Mouse (Mus musculus) CD4-positive, CD25-positive, alpha-beta regulatory T cell, adult 4 months (primary cell): Measurements from ENCODE around the gene Zbtb2. TPM values are rescaled to one million over a fixed set of nuclear protein-coding genes. Genes with fewer than 3 reads are reported as not detected.
A peak's percentile ranks its signal among the peaks of the same experiment; 100 is the strongest.

Experiments used
- ATAC-seq: one replicate; pipeline ENCODE4 v1.8.0; 2017
- polyA plus RNA-seq, 2 experiments: library from polyadenylated mRNA; unstranded; fragments of 100-300 nt; shearing (Covaris generic); gene quantifications; one replicate each; pipeline ENCODE4 v1.2.1; 2017

Gene Zbtb2
- polyA plus RNA-seq, 2 experiments from 2014 or later, result 10.2 to 10.5 TPM

- ATAC-seq, result no peak
These were observed 3.7 kb downstream of the Zbtb2 start for GRCm38 (mm10) chr10:4384244-4384643.

DNA sequence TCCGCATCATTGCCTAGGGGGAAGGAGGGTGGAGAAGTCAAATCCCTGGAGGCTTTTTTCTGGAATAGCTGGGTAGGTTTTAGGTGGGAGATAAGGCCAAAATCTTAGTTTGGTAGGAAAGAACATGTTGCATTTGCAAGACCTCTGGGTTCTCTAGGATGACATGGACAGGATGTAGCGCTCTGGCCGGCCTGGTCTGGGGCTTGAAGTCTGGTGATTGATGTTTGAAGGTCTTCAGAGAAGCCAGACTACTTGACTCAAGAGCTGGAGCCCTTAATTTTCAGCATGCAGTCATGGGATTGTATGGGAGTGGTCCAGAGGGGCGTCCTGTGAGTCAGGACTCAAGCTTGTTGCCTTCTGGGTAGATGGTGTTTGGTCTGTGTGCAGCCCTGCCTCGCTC is 7.2 kb downstream of the Zbtb2 start:
- no peak for ATAC-seq

GRCm38 (mm10) chr10:4376931-4377330 is 11.0 kb downstream of the Zbtb2 start:
- ATAC-seq, result no peak

- ATAC-seq, result no peak
These were observed 11.4 kb downstream of the Zbtb2 start for GRCm38 (mm10) chr10:4376461-4376860.

GRCm38 (mm10) chr10:4375267-4375666 is 12.6 kb downstream of the Zbtb2 start:
- ATAC-seq, result no peak

GRCm38 (mm10) chr10:4374734-4375133 is 13.2 kb downstream of the Zbtb2 start:
- no peak for ATAC-seq

GRCm38 (mm10) chr10:4374239-4374638 is 13.7 kb downstream of the Zbtb2 start:
- ATAC-seq, result no peak

DNA sequence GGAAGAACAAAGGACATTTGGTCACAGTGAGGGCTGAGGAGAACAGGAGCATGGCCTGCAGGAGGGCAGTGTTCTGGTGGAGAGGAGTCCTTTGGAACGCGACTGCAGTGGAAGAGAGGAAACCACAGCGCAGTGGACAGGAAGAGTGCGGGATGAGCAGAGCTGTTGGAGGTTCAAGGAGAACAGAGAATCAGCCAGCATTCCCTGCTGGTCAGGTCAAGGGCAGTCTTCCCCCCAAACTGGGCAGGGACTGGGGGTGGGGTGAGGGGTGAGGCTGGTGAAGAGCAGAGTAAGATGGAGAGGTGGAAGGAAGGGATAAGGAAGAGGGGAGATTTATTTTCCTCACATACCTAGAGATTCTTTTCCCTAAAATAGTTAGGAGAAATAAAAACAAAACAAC is 14.3 kb downstream of the Zbtb2 start:
- ATAC-seq, result no peak

GRCm38 (mm10) chr10:4372011-4372410 is 15.9 kb downstream of the Zbtb2 start:
- ATAC-seq, result peak; percentile 94

GRCm38 (mm10) chr10:4370105-4370504 is 17.8 kb downstream of the Zbtb2 start:
- ATAC-seq, result no peak

- no peak for ATAC-seq
These were observed 23.3 kb downstream of the Zbtb2 start for GRCm38 (mm10) chr10:4364618-4365017.

- ATAC-seq, result peak; percentile 51
These were observed 30.5 kb downstream of the Zbtb2 start for GRCm38 (mm10) chr10:4357435-4357834.

GRCm38 (mm10) chr10:4356640-4357039 is 31.3 kb downstream of the Zbtb2 start:
- ATAC-seq, result peak; percentile 12

DNA sequence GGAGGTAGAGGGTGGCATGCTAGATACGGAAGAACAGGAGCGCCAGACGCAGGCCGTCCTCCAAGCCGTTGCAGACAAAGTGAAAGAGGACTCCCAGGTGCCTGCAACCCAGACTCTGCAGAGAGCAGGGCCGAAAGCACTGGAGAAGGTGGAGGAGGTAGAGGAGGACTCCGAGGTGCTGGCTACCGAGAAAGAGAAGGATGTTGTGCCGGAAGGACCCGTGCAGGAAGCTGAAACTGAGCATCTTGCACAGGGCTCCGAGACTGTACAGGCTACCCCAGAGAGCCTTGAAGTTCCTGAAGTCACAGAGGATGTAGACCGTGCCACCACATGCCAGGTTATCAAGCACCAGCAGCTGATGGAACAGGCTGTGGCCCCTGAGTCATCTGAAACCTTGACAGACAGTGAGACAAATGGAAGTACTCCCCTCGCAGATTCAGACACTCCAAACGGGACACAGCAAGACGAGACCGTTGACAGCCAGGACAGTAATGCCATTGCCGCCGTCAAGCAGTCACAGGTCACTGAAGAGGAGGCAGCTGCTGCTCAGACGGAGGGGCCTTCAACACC is 31.9 kb downstream of the Zbtb2 start:
- ATAC-seq, result peak; percentile 82

- no peak for ATAC-seq
These were observed 33.3 kb downstream of the Zbtb2 start for GRCm38 (mm10) chr10:4354371-4355260.

- no peak for ATAC-seq
These were observed 40.3 kb downstream of the Zbtb2 start for GRCm38 (mm10) chr10:4347591-4347990.

DNA sequence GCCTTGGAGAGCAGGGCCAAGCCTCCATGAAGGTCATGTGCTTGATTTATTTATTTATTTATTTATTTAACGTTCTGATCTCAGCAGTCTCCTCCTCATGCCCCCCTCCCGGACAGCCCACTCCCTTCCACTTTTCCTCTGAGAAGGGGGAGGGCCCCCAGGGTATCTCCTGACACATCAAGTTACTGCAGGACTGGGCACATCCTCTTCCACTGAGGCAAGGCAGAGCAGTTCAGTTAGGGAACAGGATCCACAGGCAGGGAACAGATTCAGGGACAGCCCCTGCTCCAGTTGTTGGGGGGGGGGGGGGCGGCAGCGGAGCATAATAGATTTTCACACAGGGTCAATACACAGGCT is 40.8 kb downstream of the Zbtb2 start:
- ATAC-seq, result no peak

- ATAC-seq, result peak; percentile 98
These were observed 41.3 kb downstream of the Zbtb2 start for GRCm38 (mm10) chr10:4346489-4347135.

DNA sequence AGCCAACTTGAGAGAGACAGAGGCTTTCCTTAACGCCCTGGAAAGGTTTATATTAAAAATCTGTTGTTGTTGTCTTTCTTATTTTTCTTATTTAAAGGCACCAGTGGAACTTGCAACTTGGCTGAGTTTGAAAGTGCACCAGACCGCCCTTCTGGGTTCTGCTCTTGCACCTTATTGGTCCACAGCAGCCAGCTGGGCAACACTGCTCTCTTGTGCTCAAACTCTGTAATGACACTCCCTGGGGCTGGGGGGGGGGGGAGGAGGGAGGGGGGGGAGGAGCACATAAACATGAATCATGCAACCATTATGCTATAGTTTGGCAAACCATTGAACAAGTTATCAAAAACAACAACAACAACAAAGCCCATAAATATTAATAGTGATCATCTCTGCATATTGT is 46.5 kb downstream of the Zbtb2 start:
- peak; percentile 98 for ATAC-seq

GRCm38 (mm10) chr10:4338863-4339461 is 48.9 kb downstream of the Zbtb2 start:
- ATAC-seq, result no peak

DNA sequence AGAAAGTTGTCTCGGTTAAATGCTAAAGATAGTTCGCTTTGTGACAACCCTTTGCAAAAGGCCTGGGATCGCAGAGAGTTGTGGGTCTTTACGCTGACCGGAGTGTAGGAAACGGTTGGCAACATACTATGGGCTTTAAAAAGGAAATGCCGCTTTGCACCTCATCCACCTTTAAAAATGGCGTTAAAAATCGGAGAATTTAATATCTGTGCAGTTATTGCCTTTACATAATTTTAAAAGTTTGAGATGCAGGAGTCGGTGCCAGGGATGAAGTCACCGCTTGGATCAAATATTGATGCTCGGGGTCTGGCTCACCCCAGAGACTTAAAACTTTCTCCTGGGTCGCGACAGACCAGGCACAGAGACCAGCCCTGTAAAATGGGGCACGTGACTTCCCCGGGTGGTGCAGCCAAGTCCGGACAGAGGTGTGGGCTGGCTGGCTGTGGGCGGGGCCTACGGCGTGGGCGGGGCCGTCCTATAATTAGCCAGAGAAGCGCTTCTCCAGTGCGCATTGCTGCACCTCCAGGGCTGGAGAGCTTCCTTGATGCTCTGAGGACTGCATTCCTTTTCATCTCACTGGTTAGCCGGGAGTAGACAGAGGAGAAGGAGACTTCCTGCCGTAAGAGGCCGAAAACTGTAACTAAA is 53.7 kb downstream of the Zbtb2 start:
- peak; percentile 78 for ATAC-seq

GRCm38 (mm10) chr10:4333319-4333718 is 54.6 kb downstream of the Zbtb2 start:
- ATAC-seq, result peak; percentile 58
